Comparison of ENCODE assay signal across 15 mouse cellular contexts in genomic region chr8:41551925-41552414, GRCm38 (mm10).
"Had no signal": no experiment of that assay in that cellular context is flagged by ENCODE, and none has a peak within 500 bp of the region (broad histone marks: within the 10 kb centered on the region; RNA-seq: fewer than 3 reads in every experiment).

No protein-coding gene starts in this region.

- H3K9me3 ChIP-seq: midbrain, embryonic 15.5 days; neural tube, embryonic 12.5 days had no signal

- H3K27ac ChIP-seq: macrophage; midbrain, embryonic 15.5 days; neural tube, embryonic 12.5 days had no signal

- H3K9ac ChIP-seq: lung, embryonic 14.5 days; midbrain, embryonic 15.5 days; neural tube, embryonic 12.5 days had no signal

- H3K36me3 ChIP-seq: midbrain, embryonic 15.5 days; neural tube, embryonic 12.5 days had no signal

- DNase-seq: kidney, adult 11 months; kidney, postnatal 14 days; left cerebral cortex, postnatal 4 days; lung, embryonic 14.5 days; lung, postnatal 10 days; right cerebral cortex, postnatal 4 days; spleen, adult 18-20 months; thymus, adult 18-20 months; thymus, postnatal 14 days had no signal

- ATAC-seq: midbrain, embryonic 15.5 days had no signal

- H3K27me3 ChIP-seq: megakaryocyte, embryonic 14.5 days; midbrain, embryonic 15.5 days; neural tube, embryonic 12.5 days had no signal

- H3K4me3 ChIP-seq: megakaryocyte, embryonic 14.5 days; midbrain, embryonic 15.5 days; neural tube, embryonic 12.5 days had no signal

- H3K4me1 ChIP-seq: megakaryocyte, embryonic 14.5 days; neural tube, embryonic 12.5 days had no signal

- H3K4me2 ChIP-seq: liver, embryonic 11.5 days; lung, embryonic 14.5 days; midbrain, embryonic 11.5 days; midbrain, embryonic 15.5 days; neural tube, embryonic 12.5 days had no signal
